Mouse (Mus musculus) skeletal muscle tissue, adult 2 months (tissue): ENCODE data around the gene Plin4.
"Not testable (repeated sequence)": the region's sequence is repeated elsewhere in the genome, so short reads cannot be mapped to it uniquely, and the experiment has no call there.

Experiments
- DNase-seq: peaks from one replicate; pipeline ENCODE4 v3.0.0-alpha.2; 2012; ENCODE audit warnings: low read depth, low spot score

Plin4 gene

DNA sequence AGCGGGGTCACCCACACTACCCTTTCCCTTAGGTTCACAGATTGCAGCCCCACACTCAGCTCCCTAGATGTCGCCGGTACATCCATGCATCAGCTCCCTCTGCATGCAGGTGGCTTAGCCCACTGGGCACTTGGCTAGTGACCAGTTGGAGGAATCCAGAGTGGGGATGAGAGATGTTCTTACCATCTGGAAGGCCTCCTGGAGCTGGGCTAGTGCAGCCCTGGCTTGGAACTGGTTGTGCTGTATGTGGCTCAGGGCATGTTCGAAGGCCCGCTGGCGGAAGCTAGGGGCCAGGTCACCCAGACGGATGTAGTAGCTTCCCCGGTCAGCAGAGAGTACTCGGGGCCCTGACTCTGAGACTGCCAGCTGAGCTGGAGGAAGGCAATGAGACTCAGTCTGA is 6.7 kb downstream of the Plin4 start:
- peak; percentile 87 for DNase-seq

DNA sequence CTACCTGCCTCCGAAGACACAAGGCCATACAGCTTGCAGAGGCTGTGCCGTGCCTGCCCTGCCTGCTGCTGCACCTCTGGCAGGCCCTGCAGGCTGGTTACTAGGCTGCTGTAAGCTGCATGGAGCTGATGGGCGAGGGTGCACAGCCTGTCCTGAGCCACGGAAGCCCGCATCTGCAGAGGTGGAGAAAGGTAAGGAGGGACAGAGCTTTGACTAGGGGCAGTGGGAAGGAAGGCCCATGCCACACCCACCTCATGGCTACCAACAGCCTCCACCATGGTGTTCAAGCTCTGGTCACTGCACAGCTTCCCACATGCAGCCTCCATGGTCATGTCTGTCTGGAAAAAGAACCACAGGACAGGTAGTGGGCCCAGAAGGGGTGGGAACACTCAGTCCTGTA is 7.4 kb downstream of the Plin4 start:
- DNase-seq, result no peak

DNA sequence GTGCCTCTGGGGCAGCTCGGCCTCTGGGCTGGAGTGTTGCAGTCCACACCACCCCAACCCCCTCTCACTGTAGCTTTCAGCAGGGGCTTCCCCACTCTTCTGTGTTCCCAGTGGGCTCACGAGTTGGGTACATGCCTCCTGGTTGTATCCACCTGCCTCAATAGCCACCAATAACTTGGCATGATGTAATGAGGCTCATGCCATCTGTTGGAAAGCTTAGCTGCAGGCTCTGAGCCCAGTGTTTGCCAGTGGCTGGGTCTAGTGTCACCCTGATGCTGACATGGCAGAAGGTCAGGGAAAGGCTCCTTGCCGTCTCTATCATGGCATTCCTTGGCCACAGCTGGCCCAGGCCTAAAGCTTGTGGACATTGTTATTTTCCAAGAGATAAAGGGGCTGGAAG is 8.8 kb downstream of the Plin4 start:
- DNase-seq, result peak; percentile 88

DNA sequence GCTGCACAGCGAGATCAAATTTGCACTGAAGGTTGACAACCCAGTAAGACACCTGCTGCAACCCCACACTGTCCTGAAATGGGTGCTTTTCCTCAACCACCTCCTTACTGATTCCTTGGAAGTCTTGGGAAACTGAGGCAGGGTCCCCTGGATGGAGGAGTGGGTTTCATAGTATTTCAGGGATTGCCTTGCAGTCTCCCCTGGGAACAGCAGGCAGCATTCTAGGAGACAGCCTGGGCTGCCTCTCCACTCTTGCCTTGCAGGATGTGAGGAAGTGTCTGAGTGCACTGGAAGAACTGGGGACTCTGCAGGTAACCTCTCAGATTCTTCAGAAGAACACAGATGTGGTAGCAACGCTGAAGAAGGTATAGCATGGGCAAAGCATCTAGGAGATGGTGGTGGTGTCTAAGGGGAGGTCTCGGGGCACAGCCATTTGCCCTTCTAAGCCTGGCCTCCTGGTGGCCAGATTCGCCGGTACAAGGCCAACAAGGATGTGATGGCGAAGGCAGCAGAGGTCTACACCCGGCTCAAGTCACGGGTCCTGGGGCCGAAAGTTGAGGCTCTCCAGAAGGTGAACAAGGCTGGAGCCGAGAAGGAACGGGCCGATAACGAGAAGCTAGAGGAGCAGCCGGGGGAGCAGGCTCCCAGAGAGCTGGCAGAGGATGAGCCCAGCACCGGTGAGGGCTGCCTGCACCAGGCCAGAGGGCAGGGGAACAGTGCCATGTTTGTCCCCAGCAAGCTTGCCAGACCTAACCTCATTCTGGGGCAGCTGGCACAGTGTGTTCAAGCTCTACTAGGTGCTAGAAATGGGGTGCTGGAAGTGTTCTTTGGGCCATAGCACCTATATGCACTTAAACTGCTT is 10.7 kb downstream of the Plin4 start:
- peak; percentile 80 for DNase-seq

DNA sequence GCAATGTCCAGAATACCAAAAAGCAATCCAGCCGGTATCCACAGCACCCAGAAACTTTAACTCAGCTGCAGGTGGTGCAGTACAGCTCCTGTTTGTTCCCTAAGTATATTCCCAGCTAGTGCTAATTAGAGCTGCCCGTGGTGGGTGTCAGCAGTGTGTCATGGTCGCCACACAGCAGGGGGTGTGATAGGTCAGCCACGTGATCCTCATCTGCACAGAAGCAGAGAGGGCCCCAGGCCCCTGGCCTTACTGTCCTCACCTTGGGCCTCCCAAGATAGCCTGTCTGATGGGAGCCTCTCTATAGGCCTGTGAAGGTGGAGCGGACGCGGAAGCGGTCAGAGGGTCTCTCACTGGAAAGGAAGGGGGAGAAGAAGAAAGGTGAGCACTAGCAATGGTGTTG is 11.4 kb downstream of the Plin4 start:
- no peak for DNase-seq

DNA sequence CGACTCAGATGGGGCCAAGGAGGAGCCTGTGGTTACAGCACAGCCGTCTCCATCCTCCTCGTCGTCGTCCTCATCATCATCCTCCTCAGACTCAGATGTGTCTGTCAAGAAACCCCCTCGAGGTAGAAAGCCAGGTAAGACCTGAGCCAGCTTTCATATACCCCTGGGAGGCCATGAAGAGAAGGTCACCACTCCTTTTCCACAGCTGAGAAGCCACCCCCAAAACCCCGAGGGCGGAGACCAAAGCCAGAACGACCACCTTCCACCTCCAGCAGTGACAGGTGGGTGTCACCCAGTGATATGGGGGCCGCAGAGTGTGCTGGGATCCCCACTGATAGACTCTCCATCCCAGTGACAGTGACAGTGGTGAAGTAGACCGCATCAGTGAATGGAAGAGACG is 12.7 kb downstream of the Plin4 start:
- no peak for DNase-seq

DNA sequence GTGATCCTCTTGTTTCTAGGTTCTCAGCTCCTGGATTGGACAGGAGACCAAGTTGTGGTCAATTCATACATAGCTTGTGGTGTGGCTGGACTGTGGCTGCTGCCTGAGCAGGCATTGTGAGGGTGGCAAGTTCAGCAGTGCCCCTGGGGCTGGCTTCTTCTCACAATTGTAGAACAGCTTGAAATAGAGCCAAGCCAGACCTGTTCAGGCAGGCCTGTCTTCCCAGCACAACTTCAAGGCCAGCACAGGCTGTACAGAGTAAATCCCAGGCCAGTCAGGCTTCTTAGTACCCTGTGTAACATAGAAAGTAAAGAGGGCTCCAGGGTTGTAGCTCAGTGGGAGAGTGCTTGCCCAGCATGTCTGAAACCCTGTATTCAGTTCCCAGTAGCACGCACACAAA is 16.8 kb downstream of the Plin4 start:
- no peak for DNase-seq

DNA sequence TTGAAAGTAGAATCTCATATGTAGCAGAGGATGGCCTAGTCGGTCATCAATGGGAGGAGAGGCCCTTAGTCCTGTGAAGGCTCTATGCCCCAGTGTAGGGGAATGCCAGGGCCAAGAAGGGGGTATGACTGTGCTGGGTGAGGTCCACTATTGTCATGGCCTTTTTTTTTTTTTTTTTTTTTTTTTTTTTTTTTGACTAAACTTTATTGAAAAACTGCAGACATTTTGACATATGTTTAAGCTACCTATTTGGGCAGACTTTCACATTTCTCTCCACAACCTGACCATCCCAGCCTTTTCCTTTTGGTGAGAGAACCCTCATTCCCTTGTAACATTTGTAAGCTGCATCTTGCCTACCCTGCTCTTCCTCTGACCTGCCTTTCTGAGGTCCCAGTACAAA is 17.3 kb downstream of the Plin4 start:
- DNase-seq, result no peak

DNA sequence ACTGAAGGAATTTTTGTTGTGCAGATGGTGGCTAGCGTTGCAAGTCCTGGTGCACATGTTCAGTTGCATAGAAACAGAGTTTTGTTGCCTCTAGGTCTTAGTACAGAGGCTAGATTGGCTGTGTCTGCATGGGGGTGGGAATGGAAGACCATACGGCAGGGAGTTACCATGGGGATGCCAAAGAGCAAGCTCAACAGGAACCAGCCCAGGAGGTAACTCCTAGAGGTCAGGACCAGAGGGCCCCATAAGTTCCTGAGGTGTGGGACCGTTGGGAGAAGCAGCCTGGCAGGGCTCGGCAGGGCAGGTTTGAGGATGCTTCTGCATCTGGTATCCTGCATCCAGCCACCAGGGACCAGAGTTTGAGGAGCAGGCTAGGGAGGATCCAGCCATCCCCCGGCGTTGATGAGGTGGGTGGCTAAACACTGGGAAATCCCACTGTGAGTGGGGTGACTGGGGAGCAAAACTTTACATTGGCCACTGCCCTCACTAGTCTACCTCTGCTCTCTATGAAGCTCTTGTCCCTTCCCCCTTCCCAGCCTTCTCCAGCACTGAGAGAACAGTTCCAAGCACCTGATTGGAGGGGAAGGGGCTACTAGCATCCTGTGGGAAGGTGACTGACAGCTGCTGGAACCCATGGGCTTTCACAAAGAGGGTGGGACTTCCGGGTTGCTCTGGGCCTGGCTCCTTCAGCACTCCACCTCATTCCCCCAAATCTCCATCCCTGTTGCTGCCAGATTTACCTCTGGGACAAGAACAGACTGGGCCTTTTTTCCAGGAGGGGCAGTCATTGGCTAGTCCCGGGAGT is 28.6 kb downstream of the Plin4 start:
- no peak for DNase-seq

DNA sequence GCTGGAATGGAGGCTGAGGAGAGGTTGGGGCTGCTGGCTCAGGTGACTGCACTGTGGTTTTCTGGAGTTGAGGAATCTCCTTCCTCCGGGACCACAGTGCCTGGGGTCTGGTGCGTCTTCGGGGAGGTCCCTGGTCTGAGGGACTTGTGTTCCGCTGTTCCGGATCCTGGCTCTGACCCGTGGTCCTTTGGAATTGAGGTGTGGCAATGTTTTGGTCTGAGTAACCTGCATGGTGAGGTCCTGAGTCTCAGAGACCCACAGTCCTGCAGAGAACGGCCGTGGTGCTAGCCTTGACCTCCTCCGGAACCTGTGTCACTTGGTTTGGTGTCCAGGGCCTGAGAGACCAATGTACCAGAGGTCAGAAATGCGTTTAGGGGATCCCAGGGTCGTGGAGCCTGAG is 29.7 kb downstream of the Plin4 start:
- DNase-seq, result no peak

DNA sequence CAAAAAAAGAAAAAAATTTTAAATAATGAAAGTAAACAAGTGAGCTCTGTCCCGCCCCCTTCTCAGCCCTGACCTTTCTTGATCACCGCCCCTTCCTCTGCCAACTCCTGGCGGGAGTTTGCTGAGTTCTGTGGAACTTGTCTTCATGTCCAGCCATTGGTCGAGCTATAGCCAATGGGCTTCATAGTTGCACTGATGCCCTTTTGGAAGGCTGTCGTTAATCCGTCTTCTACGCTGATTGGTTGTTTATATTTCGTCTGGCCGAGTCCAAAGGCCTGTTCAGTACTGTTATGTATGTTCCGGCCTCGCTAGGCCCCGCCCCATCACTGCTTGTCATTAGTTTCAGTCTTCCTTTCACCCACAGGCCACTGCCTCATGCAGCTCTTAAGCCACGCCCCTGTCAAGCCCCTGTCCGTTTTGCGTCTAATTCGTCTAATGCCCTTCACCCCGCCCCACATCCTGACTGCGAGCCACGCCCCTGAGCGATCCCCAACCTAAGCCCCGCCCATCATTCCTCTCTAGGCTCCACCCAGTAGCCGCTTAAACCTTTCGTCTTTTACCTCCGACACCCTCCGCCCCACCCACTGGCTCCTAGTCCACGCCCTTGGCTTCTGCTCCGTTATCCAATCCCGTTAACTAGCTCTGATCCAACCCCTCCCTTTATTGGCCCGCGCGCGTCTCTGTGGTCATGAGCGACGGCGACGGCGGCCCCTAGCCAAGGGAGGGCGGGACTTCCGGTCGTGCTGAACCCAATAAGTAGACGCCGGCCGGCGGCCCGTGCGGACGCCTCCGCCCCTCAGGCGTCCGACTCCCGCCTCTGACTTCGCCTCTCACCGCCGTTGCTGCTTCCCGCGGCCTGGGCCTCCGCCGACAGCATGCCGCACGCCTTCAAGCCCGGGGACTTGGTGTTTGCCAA is 30.5 kb downstream of the Plin4 start, which contains the start of gene Hdgfl2:
TSS of gene Hdgfl2 (plus strand) at position 755 of the 916 bp plus-strand sequence.
- DNase-seq, result peak; percentile 100

DNA sequence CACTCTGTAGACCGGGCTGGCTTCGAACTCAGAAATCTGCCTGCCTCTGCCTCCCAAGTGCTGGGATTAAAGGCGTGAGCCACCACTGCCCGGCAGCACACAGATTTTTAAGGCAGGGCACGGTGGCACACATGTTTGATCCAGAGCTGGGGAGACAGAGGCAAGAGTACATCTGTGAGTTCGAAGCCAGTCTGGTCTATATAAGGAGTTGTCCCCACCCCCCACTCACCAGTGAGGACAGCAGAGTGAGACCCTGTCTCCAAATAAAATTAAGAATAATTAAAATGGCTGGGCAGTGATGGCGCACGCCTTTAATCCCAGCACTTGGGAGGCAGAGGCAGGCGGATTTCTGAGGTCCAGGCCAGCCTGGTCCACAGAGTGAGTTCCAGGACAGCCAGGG is 31.2 kb downstream of the Plin4 start:
- not testable (repeated sequence) for DNase-seq

DNA sequence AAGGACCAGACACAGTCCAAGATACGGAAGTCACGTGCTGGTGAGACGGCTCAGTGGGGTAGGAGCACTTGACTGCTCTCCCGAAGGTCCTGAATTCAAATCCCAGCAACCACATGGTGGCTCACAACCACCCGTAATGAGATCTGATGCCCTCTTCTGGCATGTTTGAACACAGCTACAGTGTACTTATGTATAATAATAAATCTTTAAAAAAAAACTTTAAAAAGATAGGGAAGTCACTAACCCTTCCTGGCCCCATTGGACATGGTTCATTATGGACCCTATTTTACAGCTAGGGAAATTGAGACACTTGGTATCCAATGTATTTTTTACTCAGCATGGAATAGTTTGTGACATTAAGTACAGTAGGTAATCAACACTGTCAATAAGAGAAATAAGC is 32.1 kb downstream of the Plin4 start:
- DNase-seq, result no peak

DNA sequence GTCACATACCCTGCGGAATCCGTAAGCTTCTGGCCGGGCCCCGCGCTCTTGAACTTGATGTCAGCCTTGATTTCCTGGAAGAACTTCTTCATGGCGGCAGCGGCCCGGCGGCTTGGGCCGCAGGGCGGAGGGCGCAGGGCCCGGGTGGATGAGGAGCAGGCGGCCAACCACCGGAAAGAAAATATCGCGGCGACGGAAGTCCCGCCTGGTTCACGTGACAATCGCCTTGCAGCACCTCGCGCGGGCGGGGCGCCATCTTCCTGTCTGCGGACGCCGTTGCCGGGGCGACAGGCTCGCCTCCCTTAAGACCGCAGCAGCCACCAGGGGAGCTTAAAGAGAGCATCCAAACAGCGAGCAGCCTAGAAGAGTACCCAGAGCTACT is 34.8 kb downstream of the Plin4 start, which contains the start of gene Ubxn6:
TSS of gene Ubxn6 (minus strand) at position 202 of the 382 bp plus-strand sequence.
- DNase-seq, result peak; percentile 95

DNA sequence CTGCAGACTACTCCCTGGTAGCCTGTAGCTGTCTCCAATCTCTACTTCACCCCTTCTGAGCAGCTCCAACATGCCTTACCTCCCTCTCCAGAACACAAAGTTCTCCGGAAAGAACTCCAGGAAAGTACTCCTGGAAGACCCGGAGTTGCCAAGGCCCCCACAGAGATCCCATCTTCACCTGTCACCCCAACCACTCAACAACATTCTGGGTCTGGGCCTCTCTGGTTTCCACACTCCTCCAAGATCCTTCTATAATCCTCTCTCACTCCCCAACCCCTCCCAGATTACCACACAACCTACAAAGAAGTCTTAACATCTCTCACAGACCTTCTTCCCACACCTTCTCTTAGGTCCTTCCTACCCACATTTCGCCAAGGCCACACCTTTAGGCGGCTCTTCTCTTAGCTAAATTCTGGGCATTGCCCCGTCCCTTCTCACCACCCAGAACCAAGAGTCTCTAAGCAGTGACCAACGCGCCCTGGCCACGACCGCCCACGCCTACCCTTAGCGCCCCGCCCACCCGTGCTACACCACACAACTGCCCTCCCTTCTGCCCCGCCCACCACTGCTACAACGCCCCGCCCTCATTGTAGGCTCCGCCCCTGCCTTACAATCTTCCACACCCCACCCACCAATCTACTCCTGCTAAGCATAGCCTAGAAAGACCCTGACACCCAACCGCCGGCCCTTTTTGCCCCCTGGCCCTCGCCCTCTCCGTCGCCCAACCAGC is 35.3 kb downstream of the Plin4 start:
- DNase-seq, result peak; percentile 78

DNA sequence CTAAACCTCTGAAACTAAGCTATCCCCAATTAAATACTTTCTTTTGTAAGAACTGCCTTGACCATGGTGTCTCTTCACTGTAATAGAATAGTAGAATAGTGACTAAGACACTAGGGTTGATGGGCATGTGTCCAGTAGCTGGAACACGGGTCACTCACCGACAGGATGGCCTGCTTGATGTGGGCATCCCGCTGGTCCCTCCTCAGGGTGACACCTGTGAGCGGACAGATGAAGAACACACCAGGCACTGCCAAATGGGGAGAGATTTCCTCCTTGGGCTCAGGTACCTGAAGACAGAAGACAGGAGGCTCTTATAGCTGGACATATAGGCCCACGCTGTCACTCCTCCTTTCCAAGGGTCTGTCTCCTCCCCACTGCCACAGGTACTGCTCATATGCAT is 37.4 kb downstream of the Plin4 start:
- no peak for DNase-seq

DNA sequence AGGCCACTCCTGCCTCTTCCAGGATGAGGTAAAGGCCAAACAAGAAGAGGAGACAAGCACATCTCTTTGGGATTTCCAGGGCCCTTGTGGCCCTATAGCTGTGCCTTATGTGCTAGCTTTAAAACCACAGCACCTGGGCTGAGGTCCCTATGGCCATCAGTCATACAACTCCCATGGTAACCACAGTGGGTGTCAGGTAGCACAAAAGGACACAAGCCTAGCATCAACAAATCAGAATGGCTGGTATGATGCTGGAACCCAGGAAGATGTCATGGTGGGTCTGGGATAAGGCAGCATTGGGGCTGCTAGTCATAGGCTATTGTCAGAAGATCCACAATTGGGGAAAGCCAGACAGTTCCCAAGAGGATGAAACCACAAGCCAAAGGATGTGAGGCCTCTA is 38.5 kb downstream of the Plin4 start:
- no peak for DNase-seq

DNA sequence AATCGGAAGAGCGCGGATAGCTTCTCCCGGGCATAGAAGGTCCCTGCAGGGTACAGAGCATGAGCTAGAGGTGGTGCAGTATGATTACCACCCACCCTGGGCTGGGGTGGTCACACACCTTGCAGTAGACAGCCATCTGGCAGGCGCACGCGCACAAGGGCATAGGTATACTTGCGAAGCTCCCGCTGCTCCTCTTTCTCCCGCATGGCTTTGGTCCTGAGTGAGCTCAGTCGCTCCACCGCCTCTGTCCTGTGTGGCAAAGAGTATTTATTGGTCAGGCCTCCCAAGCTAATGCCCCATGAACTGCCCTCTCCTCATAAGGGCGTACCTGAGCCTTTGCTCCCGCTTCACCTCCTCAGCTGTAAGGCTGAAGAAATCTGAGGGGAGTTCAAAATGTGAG is 40.5 kb downstream of the Plin4 start:
- no peak for DNase-seq

DNA sequence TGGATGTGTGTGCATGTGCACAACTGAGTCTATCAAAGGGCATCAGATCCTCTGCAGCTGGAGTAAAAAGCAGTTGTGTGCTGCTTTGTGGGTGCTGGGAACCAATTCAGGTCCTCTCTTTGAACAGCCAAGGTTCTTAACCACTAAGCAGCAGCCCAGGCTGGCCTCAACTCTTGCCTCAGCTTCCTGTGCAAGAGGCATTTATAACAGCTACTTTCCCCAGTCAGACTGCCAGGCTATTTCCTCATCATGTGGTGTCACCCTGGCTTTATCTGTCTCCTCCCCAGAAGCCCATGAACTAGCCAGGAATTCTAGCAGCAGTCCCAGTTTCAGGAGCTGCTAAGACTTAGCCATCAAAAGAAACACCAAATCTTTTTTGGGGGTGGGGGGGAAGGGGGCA is 43.2 kb downstream of the Plin4 start:
- no peak for DNase-seq

DNA sequence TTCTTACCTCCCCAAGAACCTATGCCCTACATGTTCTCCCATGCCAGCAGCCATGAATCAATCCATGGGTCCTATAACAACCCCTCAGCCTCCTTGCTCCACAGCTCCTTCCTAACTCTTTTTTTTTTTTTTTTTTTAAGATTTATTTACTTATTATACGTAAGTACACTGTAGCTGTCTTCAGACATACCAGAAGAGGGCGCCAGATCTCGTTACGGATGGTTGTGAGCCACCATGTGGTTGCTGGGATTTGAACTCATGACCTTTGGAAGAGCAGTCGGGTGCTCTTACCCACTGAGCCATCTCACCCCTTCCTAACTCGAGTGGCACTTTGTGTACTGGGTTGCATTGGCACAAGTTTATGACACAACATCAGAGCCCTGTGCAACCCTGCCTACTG is 43.9 kb downstream of the Plin4 start:
- not testable (repeated sequence) for DNase-seq

DNA sequence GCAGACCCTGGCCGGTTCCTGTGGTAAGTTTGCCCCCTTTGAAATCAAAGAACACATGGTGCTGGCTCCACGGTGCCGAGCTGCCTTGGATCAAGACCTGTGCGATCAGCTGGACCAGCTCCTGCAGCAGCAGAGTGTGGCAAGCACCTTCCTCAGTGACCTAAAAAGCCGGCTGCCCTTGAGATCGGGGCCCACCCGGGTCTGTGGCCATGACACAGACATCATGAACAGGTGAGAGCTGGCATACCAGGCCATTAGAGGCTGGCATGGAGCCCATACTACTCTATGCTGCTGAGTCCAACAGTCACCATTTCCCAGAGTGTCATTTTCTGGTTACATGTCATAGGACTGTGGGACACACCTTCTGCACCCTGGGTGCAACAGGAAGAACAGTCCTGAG is 47.5 kb downstream of the Plin4 start:
- no peak for DNase-seq
